Mouse (Mus musculus) lung, embryonic 16.5 days (tissue): Measurements from ENCODE around the gene Vangl1. TPM values are rescaled to one million over a fixed set of nuclear protein-coding genes. Genes with fewer than 3 reads are reported as not detected.

Source experiments
- ATAC-seq: fragments of 200-750 bp; cut with Nextera tagmentation; 2 replicates; pipeline ENCODE4 v1.8.0; 2017; ENCODE audit warnings: low read depth, mild to moderate bottlenecking, moderate library complexity
- H3K27ac ChIP-seq: fragments of 300-500 bp; sonication (generic); 2 replicates; pipeline ENCODE4 v1.5.1; 2014; ENCODE audit warnings: mild to moderate bottlenecking, control low read depth, low read length
- H3K27me3 ChIP-seq: fragments of 300-500 bp; sonication (generic); 2 replicates; pipeline ENCODE4 v1.6.1; 2014; ENCODE audit warnings: low read depth, low read length, mixed read lengths; ENCODE audit not compliant: control insufficient read depth, insufficient read depth
- H3K36me3 ChIP-seq: fragments of 300-500 bp; sonication (generic); 2 replicates; pipeline ENCODE4 v1.6.1; 2014; ENCODE audit warnings: low read length; ENCODE audit not compliant: control insufficient read depth, insufficient read depth
- H3K4me1 ChIP-seq: fragments of 300-500 bp; sonication (generic); replicated peaks from 2 replicates; pipeline ENCODE4 v1.6.1; 2014; ENCODE audit warnings: low read length, mixed read lengths; ENCODE audit not compliant: control insufficient read depth, insufficient read depth
- H3K4me2 ChIP-seq: fragments of 300-500 bp; sonication (generic); 2 replicates; pipeline ENCODE4 v1.6.1; 2014; ENCODE audit warnings: low read depth, low read length, control low read depth
- H3K4me3 ChIP-seq: fragments of 300-500 bp; sonication (generic); 2 replicates; pipeline ENCODE4 v1.5.1; 2014; ENCODE audit warnings: mild to moderate bottlenecking, low read length, control low read depth
- H3K9ac ChIP-seq: fragments of 300-500 bp; sonication (generic); 2 replicates; pipeline ENCODE4 v1.6.1; 2014; ENCODE audit warnings: low read length, control low read depth
- H3K9me3 ChIP-seq: fragments of 300-500 bp; sonication (generic); 2 replicates; pipeline ENCODE4 v1.6.1; 2016; ENCODE audit warnings: low read length; ENCODE audit not compliant: control insufficient read depth
- WGBS: fragments of 180-500 bp; shearing (Covaris S2); extraction: QIAGEN DNeasy Blood & Tissue Kit; methylation state at CpG from one replicate; pipeline ENCODE4 v1.1.7; 2014; 5-methylcytosine and 5-hydroxymethylcytosine counted together
- polyA plus RNA-seq: library from polyadenylated mRNA; unstranded; fragments of >200 nt; fragmentation: Nextera tagmentation; extraction: Ambion mirVana; gene quantifications from 2 replicates; pipeline ENCODE4 v1.2.1, GENCODE M21; 2015

Gene Vangl1
- polyA plus RNA-seq, 1 experiment from 2014 or later, result 28.4 TPM

DNA sequence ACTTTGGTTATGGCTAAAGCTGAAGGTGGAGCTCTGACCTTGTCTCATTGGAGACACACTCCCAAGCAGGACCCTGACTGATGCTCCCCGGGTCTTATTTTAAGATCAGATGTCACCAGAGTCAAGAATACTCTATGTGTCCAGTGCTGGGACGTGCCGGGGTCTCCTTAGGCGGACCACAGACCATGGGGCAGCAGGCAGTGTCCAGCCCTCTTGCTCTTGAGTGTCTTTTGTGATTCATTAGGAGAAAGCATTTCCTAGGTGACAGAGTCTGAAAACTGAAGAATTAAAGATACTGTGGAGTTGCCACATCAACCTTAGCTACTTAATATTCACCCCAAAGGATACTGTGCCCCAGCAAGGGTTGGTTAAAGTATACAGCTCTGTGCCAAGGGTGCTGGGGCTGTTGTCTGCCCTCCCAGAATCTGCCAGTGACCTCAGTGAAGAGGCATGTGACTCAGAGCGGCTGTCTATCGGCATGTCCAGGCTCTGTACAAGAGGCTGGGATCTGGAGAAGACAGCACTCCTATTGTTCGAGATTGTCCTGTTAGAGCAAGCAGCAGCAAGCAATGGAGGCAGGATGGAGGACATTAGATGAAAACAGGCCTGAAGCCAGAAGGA is 92.4 kb downstream of the Vangl1 start:
- Histone ChIP-seq H3K9ac (no peak overlapping the region), H3K4me2 (no peak overlapping the region), H3K4me3 (no peak overlapping the region), H3K27ac (no peak overlapping the region), H3K4me1 (no peaks in the 10 kb centered on the region), H3K9me3 (no peaks in the 10 kb centered on the region), H3K27me3 (no peaks in the 10 kb centered on the region), H3K36me3 (no peaks in the 10 kb centered on the region)
- no peak for ATAC-seq
- 76% methylated on average over 7 of the region's 7 CpGs for WGBS

DNA sequence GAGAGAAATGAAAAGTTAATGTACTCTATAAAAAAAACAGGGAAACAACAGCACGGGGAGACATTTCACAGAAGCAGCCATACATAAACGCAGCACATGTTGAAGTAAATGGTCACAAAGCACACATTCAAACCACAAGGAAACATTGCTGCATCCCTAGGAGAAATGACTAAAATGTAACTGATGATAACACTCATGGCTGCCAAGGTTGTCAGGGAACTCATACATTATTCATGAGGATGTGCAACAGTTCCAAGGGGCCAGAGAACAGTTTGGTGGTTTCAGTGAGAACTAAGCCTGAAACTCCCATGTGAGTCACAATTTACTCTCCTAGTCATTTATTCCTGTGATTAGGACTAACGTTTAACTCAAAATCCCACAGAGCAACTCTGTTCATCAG is 96.3 kb downstream of the Vangl1 start:
- Histone ChIP-seq H3K27me3 (no peaks in the 10 kb centered on the region), H3K4me2 (no peak overlapping the region), H3K27ac (no peak overlapping the region), H3K36me3 (no peaks in the 10 kb centered on the region), H3K4me3 (no peak overlapping the region), H3K9me3 (no peaks in the 10 kb centered on the region), H3K4me1 (no peaks in the 10 kb centered on the region), H3K9ac (no peak overlapping the region)
- ATAC-seq, result no peak
- 70% methylated on average over 3 of the region's 3 CpGs for WGBS

DNA sequence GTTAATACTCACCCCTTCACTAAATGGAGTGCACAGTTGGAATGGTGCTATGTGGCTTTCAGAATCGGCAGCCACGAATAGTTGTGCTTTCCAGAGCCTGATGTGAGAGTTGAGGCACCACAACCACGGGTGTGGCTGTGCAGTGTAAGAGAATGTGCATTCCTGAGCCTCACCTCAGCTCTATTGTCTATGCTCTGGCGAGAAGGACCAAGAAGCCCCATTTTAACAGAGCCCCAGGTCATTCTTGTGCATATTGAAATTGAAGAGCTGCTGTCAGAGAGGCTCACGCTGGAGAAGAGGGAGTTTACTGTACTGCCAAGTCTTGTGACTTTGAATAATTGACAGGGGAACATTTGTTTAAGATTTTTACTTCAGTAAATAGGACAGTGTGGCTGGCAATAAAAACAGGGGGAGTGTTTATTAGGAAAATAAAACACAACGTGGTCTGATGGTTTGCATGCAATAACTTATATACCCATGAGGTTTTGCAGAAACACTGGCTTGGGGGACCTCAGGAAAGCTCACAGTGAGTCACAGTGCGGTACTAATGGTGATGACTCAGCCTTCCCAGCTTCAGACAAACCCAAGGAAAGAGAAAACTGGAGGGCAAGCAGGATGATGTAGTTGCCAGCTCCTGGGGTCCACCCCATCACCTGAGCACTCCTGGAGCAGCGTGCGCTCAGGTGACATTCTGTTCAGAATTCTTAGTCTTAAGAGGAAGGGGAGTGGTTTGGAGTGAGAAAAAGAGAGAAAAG is 100.5 kb downstream of the Vangl1 start:
- Histone ChIP-seq H3K4me3 (no peak overlapping the region), H3K27ac (no peak overlapping the region), H3K4me1 (no peaks in the 10 kb centered on the region), H3K4me2 (no peak overlapping the region), H3K9me3 (no peaks in the 10 kb centered on the region), H3K9ac (no peak overlapping the region), H3K27me3 (no peaks in the 10 kb centered on the region), H3K36me3 (no peaks in the 10 kb centered on the region)
- 67% methylated on average over 9 of the region's 9 CpGs for WGBS
- ATAC-seq, result no peak

Other genes starting within 250 kb of the Vangl1 start
- gene Nhlh2, start 194.6 kb downstream of the Vangl1 start, polyA plus RNA-seq, result not detected in 2 replicates
- gene Casq2, start 118.3 kb downstream of the Vangl1 start, polyA plus RNA-seq, result 15.5 and 19.0 TPM in 2 replicates